Mouse (Mus musculus): ENCODE measurements around the gene Mbd6.
A peak's percentile ranks its signal among the peaks of the same experiment; 100 is the strongest.
"Not testable (repeated sequence)": the region's sequence is repeated elsewhere in the genome, so short reads cannot be mapped to it uniquely, and the experiment has no call there.

The Mbd6 gene

DNA sequence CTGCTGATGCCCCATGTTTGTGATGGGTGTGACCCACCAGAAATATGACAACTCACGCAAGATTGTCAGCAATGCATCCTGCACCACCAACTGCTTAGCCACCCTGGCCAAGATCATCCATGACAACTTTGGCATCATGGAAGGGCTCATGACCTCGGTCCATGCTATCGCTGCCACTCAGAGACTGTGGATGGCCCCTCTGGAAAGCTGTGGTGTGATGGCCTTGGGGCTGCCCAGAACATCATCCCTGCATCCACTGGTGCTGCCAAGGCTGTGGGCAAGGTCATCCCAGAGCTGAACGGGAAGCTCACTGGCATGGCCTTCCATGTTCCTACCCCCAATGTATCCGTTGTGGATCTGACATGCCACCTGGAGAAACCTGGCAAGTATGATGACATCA is 24.7 kb upstream of the Mbd6 start:
- not testable (repeated sequence) for DNase-seq (ENCODE audit: extremely low spot score, low read depth, low spot score)

DNA sequence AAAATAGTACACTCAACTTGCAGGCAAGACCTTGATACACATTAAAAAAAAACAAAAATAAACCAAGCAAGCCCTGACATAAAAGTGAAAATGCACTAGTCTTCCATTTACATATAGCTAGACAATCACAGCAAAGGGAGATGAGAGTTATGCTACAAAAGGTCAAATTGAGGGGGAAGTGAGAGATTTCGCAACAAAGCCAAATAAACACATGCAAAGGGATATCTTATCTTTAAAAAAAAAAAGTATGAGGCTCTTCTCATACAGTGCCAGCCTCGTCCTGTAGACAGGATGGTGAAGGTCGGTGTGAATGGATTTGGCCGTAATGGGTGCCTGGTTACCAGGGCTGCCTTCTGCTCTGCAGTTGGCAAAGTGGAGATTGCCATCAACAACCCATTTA is 24.0 kb upstream of the Mbd6 start:
- no peak for DNase-seq (ENCODE audit: extremely low spot score, low read depth, low spot score)

DNA sequence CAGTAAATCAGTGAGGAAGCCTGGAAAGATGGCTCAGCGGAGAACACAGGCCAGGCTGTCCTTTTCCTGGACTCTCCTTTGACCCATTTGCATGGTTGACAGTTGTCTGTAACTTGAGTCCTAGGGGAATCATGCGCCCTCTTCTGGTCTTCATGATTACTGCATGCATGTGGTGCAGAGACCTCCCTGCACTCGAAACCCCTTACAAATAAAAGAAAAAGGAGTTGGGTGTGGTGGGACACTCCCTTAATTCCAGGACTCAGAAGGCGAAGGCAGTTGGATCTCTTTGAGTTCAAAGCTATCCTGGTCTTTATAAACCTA is 23.5 kb upstream of the Mbd6 start:
- DNase-seq (ENCODE audit: extremely low spot score, low read depth, low spot score), result peak; percentile 98

DNA sequence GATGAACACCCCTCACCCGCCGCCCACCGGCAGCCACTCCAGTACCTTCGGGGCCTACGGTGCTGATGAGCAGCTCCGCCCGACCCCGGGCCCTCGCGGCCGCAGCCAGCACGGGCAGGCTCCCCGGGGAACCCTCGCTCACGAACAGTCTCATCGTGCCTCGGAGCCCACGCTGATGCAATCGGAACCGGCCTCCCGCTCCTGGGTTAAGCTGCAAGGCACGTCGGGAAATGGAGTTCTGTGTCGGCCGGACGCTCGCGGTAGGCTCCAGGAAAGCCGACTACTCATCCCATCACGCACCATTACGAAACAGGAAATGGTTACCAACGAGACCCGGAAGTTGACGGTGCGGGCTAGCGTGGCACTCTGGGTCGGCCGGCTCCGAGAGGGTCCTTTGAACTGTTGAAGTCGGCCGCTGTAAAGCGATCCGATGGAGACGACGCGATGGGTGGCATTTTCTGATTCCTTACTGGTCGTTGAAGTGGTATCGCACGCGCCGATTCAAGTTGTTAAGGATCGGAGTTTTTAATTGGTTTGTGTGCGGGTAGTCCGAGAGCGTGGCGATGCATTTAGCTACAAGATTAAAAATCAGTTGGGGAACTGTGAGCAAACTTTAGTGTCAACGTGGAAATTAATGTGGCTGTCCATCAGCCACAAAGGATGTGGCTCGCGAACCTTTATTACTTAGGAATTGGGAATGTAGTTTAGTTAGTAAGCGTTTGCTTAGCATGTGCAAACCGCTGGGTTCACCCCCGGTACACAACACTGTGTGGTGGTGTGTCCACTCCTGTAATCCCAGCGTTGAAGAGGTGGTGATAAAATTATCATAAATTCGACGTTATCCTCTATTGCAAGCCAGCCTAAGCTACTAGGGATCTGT is 22.9 kb upstream of the Mbd6 start, which contains the start of gene Mars:
TSS of gene Mars (minus strand) at position 311 of the 880 bp plus-strand sequence.
- DNase-seq (ENCODE audit: extremely low spot score, low read depth, low spot score), result peak; percentile 85

DNA sequence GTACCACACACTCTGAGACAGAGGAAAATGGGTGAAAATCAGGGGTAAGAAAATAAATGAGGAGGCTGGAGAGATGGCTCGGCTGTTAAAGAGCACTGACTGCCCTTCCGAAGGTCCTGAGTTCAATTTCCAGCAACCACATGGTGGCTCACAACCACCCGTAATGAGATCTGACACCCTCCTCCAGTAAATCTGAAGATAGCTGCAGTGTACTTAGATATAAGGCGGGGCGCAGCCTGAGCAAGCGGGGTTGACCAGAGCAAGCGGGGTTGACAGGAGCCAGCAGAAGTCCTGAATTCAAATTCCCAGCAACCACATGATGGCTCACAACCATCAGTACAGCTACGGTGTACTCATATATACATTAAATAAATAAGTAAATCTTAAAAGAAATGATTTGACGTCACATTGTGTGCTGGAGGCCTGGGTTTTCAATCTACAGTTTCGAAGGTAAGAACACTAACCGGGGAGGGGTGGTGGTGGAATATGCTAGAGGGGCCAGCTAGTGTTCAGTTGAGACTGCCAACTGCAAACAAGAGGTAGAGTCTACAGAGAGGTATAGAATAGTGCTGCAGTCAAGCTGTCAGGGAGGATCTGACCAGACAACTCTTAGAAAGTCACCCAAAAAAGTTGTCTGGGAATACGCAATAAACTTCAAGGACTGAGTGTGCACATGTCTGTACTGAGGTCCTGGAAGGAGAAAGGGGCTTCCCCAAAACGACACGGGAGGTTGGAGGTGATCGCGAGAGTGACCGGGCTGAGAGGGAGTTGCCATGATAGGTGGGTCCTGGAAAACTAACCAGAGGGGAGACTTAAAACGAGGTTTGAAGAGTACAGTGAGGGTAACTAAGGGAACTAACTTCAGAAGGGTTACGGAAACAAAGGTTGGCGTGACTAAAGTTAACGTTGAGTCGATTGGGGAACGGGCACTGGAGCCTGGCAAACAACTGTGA is 22.0 kb upstream of the Mbd6 start:
- no peak for DNase-seq (ENCODE audit: extremely low spot score, low read depth, low spot score)

GRCm38 (mm10) chr10:127309167-127309566 is 20.3 kb upstream of the Mbd6 start:
- not testable (repeated sequence) for DNase-seq (ENCODE audit: extremely low spot score, low read depth, low spot score)

DNA sequence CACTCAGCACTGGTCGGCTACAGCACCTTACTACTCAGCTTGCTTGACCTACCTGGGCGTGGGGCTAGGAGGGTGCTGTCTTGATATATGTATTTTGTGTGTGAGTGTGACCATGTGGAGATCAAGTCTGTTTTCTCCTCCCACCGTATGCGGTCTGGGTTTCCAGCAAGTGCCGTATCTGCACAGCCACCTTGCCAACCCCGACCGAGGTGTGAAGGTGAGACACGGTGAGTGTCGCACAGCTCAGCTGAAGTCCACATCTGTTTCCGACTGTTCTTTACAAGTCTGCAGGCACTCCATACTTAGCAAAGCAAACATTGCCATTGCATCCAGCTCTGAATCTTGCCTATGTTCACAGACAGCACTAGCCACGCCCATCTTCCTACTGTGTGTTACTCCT is 14.3 kb upstream of the Mbd6 start:
- no peak for DNase-seq (ENCODE audit: extremely low spot score, low read depth, low spot score)

DNA sequence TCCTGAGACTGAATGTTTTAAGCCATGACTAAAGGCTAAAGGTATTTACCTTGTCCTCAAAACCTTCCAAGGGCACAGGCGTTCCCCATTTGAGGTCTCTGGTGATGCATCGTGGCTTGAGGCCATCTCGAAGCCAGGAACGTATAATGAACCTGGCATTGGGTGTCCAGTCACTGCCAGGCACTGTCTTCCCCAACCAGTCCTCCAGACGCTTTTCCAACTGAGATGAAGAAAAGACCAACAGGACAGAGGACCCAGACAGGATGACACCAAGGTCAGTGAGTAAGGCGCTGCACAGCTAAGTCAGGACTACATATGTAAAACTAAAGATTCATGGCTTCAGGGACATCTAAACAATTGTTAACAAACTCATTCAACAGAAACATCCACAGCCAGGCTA is 11.5 kb upstream of the Mbd6 start:
- DNase-seq (ENCODE audit: extremely low spot score, low read depth, low spot score), result no peak

DNA sequence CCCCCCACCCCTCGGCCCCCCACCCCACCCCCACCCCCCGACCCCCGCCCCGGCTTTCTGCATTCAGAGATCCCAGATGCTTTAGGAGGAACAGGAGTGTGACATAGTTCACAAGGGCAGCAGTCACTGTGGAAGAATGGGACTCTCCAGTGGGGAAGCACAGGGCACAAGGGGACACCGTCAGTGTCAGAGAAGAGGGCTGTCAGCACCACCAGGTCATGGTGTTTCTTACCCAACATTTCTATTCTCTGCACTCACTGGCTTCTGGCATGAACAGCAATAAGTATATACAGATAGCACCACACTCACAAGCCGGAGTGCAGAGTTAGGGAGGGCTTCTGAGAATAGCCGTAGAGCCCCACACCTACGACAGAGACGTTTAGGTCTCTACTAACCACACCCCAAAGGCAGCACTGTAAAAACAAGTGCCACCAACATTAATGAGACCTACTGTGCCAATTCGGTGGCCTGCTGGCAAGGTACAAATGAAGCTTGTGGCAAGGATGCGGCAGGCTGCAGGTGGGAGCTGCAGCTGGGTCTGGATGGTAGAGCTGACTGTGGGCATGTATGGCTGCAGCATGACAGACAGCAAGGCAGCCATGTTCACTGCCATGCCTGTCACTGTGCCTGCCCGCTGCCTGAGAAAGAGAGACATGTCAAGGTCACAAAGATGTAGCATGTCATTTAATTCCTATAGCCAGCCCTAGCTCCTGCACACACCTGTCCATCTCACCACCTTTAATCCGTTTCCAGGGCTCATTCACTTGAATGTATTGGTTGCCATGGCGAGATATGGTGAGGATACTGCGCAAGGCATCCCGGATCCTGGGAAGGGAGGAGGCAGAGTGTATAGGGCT is 8.4 kb upstream of the Mbd6 start:
- DNase-seq (ENCODE audit: extremely low spot score, low read depth, low spot score), result no peak

DNA sequence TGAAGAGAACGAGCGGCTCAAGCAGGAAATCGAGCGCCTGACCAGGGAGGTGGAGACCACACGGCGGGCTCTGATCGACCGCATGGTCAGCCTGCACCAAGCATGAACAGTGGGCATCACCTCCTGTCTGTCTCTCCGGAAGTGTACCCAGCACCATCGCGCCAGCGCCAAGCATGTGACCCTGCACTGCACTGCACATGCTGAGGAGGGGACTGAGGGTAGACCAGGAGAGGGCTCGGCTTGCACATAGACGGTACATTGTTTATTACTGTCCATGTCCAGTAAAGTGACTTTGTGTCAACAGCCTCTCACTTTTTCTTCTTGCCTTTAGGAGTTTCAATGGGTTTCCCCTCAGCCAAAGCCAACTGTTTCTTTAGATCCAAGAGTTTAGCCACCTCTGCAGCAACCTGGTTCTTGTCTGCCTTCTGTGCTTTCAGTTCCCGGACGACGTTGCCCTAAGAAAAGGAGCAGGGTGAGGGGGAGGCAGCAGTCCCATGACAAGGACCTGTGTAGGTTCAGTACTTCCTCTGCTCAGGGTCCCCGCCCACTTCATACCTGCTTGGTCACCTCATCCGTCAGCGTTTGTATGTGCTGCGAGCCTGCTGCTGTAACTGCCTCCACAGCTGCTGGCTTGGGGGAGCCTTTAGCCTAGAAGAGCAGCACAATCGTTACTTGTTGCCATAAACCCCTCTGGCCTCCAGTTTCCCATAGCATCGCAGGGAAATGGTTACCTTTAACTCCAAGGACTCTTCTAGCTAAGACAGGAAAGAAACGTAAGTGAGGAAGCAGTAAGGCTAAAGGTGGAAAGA is 7.4 kb upstream of the Mbd6 start:
- no peak for DNase-seq (ENCODE audit: extremely low spot score, low read depth, low spot score)

DNA sequence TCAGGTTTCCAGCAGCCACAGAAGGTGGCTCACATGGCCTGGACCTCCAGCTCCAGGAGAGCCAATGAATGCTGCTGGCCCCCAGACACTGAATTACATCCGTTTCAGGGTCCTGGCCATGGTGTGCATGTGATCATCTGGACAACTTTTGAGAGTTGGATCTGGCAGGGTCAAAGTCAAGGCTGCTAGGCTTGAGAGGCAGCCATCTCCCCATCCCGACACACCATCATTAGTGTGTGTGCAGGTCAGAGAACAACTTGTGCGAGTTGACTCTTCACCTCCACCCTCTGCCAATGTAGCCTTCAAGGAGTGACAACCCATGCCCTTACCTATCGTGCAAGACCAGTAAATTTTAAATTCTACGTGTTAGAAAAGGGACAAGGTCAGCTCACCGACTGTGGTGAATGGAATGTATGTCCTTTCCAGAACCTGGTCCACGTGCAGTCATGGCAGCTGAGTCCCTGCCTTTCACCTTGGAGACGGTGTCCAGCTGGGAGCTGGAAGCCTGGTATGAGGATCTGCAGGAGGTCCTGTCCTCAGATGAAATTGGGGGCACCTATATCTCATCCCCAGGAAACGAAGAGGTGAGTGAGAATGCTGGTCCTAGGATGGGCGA is 6.2 kb upstream of the Mbd6 start:
- no peak for DNase-seq (ENCODE audit: extremely low spot score, low read depth, low spot score)

- DNase-seq (ENCODE audit: extremely low spot score, low read depth, low spot score), result no peak
Observed at GRCm38 (mm10) chr10:127293590-127294113, 4.8 kb upstream of the Mbd6 start.

DNA sequence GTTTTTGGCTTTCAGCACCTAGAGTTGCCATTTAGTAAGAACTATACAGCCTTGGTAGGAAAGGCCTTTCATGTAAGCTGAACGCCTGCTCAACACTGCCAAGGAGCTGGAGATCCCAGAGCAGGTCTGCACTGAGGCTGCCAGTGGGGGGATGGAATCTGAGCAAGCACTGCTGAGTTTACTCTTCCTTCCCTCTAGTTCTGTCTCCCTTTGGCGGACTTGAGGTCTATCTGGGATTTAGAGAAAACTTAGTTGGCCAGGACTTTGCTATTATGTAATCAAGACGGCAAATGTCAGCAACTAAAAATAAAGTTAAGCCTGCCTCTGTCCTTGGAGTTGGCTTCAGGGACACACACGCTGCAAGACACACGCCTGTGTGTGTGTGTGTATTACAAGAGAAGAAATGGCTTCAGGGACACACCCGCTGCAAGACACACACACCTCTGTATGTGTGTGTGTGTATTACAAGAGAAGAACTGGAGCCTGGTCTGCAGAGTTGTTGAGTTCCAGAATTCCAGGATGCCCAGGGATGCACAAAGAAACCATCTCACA is 4.2 kb upstream of the Mbd6 start:
- DNase-seq (ENCODE audit: extremely low spot score, low read depth, low spot score), result no peak

GRCm38 (mm10) chr10:127291881-127292638 is 3.2 kb upstream of the Mbd6 start:
- no peak for DNase-seq (ENCODE audit: extremely low spot score, low read depth, low spot score)

DNA sequence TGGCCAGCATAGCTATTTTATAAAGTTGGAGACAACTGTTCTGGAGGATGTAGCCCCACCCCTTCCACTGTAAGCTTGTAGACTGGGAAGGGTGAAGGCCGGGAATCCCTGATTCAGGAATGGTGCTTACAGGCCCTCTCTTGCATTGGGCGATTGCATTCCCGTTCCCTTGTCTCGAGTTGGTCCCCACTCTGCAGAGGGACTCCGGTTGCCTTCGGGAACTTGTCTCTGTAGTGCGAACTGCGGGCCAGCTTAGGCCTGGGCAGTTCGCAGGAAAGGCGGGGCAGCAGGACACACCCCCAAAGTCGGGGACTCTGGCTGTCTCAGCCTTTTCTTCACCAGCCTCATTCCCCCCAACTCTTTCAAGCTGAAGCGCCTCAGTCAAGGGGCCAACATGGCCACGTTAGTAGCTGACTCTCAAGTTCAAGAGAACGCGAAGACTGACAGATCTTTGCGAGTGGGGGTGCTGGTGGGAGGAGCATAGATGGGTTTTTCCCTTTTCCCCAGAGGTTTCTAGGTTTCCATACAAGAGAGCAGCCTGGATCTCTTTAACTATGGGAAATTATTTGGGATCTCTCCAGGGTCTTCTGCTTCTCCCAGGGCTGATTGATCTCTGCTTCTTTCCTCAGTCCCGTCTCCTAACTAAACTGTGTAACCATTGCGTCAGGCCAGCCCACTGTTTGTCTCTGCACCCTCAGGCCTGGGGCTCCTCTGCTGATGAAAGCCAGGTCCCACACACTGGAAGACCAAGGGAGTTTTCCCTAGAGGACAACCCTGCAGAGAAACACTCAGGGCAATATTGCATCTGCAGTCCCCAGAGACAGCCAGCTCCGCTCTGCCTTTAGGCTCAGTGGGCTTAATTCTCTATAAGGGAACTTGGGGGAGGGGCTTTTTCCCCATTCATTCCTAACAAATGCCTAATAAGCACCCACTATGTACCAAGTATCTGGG is 2.4 kb upstream of the Mbd6 start:
- DNase-seq (ENCODE audit: extremely low spot score, low read depth, low spot score), result peak; percentile 63

DNA sequence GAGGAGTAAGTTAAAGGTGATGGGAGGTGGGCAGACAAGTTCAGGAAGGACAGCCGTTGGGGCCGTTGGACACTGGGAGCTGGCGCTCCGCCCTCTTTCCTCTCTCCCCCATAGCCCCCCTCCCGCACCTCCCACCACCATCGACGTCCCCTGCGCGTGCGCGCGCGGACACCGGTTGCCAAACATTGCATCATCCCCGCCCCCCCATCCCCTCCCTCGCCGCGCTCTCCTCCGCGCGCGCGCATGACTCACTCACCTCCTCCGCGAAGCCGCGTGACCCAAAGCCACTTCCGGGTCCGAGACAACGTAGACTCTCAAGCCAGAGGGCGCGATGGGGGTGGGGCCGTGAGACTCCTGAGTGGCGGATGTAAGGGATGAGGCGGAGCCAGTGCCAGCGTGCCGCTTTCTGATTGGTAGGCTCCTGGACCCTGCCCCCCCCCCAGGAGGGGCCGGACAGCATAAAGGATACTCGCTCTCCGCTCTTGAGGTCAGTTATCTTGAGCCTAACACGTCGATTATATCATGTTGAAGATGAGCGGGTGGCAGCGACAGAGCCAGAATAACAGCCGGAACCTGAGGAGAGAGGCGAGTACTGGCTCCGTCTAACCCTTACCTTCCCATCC is 1.6 kb upstream of the Mbd6 start:
- peak; percentile 95 for DNase-seq (ENCODE audit: extremely low spot score, low read depth, low spot score)
